Mouse (Mus musculus): ENCODE data around the gene Grin1. TPM values are rescaled to one million over a fixed set of nuclear protein-coding genes. Genes with fewer than 3 reads are reported as not detected.
"Not testable (repeated sequence)": the region's sequence is repeated elsewhere in the genome, so short reads cannot be mapped to it uniquely, and the experiment has no call there.

Grin1 gene
- polyA plus RNA-seq, 1 experiment, result 0.34 TPM

DNA sequence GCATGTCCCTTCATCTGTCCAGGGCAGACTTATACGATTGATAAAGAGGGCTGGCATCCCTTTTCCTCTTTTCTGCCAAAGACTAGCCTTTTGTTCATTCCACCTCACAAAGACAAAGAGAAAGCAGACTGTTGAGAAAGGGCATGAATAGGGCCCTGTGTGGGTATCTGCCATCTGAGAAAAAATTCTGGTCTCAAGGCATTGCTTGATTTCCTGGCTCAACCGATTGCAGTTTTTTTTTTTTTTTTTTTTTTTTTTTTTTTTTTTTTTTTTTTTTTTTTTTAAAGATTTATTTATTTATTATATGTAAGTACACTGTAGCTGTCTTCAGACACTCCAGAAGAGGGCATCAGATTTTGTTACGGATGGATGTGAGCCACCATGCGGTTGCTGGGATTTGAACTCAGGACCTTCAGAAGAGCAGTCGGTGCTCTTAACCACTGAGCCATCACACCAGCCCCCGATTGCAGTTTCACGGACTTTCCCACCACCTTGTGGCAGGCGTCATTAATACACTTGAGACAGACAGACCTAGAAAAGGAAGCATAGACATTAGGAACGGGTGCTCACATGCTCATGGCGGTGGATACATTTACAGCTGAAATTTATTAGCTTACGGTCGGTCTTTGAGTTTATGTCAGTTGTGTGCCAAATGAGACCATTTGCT is 62.4 kb downstream of the Grin1 start:
- not testable (repeated sequence) for H3K27ac ChIP-seq (ENCODE audit: insufficient read depth, low read depth, low read length); H3K4me1 ChIP-seq (ENCODE audit: control insufficient read depth, insufficient read depth, low read length); H3K36me3 ChIP-seq (ENCODE audit: control insufficient read depth, insufficient read depth, low read length); H3K27me3 ChIP-seq (replicated peaks; ENCODE audit: control insufficient read depth, insufficient read depth, low read length)
- peak; percentile 66 for DNase-seq
- peak; percentile 39; the same call in 1 of the 2 replicates for TF ChIP-seq CTCF (conservative IDR thresholded peaks at IDR 0.05; ENCODE audit: insufficient read depth, insufficient read length, low read depth, low read length)
- 44% methylated on average over 12 of the region's 12 CpGs for WGBS
- H3K4me3 ChIP-seq (ENCODE audit: insufficient read depth, low read depth, low read length), result peak overlapping the region; percentile 89; the same call in 1 of the 2 replicates

DNA sequence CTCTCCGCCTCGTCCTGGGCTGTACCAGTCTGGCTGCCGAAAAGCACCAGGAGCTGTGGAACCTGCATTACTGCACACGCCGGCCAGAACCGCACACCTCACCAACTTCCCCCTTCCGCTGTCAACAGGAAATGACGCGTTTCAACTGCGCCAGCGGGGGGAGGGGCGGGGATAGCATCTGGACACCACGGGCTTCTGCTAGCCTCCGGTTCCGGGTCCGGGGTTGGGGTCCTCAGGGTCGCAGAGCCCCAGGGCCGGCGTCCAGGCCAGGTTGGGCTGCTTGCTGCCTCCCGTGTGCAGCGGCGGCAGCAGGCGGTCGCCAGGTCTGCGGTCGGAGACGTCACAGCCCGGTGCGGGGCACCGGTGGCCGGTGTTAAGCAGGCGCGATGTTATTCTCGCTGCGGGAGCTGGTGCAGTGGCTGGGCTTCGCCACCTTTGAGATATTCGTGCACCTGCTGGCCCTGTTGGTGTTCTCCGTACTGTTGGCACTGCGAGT is 63.7 kb downstream of the Grin1 start, which contains the start of gene Tmem203:
Tmem203 (plus strand) TSS at position 156 of the 496 bp plus-strand sequence.
- H3K4me3 ChIP-seq (ENCODE audit: insufficient read depth, low read depth, low read length), result peak within 1 kb of the TSS; percentile 89

DNA sequence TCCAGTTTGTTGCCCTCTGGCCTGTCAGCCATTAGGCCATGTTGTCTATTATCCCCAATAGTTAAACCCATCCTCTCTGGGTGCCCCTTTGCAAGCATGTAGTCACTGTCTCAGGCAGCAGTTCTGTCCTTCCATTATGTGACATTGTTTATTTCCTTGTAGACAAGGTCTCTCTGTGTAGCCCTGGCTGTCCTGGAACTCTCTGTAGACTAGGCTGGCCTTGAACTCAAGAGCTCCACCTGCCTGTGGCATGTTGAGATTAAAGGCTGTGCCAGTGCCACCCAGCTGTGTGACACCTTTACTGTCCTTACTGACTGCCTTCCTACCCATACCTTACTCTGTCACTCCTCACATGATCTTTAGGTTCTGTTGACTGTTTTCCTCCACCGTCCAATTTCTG is 66.7 kb downstream of the Grin1 start:
- TF ChIP-seq POLR2A (IDR thresholded peaks at IDR 0.05; ENCODE audit: low read depth, low read length) (no peak), CTCF (conservative IDR thresholded peaks at IDR 0.05; ENCODE audit: insufficient read depth, insufficient read length, low read depth, low read length) (peak; percentile 65)
- no peak overlapping the region for H3K27ac ChIP-seq (ENCODE audit: insufficient read depth, low read depth, low read length)
- H3K4me1 ChIP-seq (ENCODE audit: control insufficient read depth, insufficient read depth, low read length), result peaks cover 9% of the 10 kb centered on the region; the same call in 1 of the 2 replicates
- no peaks in the 10 kb centered on the region for H3K36me3 ChIP-seq (ENCODE audit: control insufficient read depth, insufficient read depth, low read length)
- WGBS, result 92% methylated on average over 1 of the region's 1 CpGs
- no peak overlapping the region for H3K4me3 ChIP-seq (ENCODE audit: insufficient read depth, low read depth, low read length)
- H3K27me3 ChIP-seq (replicated peaks; ENCODE audit: control insufficient read depth, insufficient read depth, low read length), result no peaks in the 10 kb centered on the region
- DNase-seq, result peak; percentile 59

More for the DNA sequence above, 63.7 kb downstream of the Grin1 start, which contains the start of gene Tmem203:
- WGBS, result under 1% methylated on average over 39 of the region's 39 CpGs
- Histone ChIP-seq H3K36me3 (ENCODE audit: control insufficient read depth, insufficient read depth, low read length) (no peaks in the 10 kb centered on the region), H3K27me3 (replicated peaks; ENCODE audit: control insufficient read depth, insufficient read depth, low read length) (no peaks in the 10 kb centered on the region), H3K27ac (ENCODE audit: insufficient read depth, low read depth, low read length) (peak within 1 kb of the TSS; percentile 37), H3K4me1 (ENCODE audit: control insufficient read depth, insufficient read depth, low read length) (peaks cover 9% of the 10 kb centered on the region; the same call in 1 of the 2 replicates)
- peak; percentile 93 for DNase-seq
- no peak for TF ChIP-seq CTCF (conservative IDR thresholded peaks at IDR 0.05; ENCODE audit: insufficient read depth, insufficient read length, low read depth, low read length)
- TF ChIP-seq POLR2A (IDR thresholded peaks at IDR 0.05; ENCODE audit: low read depth, low read length), result peak; percentile 76

DNA sequence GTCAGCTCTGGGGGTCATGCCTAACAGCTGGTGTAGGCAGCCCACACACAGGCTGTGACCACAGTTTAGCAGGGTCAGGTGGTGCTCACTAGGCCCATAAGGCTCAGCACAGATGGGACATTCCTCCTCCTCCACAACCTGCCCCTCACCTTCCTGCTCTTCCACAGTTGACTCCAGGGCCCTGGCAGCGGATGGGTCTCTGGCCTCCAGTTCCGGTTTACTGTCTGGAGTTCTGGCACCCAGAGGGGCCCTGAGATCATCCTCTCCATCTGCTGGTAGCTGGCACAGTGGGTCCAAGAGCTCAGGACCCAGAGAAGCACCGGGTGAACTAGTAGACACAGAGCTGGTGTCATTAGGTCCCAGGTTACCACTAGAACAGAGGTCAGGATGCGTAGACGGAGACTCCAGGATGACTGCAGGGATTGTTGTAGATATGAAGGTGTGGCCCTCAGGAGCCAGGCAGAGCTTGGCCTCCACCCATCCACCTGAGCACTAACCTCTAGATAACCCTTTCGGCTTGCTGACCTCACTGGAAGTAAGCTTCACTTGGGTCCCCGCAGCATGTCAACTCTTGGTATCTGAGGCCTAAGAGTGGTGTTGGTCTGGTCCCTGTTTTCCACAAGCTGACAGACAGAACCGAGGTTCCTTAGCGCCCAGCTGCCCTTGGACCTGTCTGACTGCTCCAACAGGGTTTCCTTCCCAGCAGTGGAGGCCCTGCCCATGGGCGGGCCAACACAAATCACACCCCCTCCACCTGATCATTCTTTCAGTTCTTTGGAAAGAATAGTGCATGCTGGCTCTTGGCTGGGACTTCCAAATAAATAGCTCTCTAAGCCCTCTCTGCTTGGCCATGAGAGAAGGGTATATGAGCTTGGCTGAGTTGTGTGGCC is 72.6 kb downstream of the Grin1 start, which contains the start of gene AL732309.1:
AL732309.1 (minus strand) TSS at position 681 of the 890 bp plus-strand sequence.
- no peaks in the 10 kb centered on the region for H3K36me3 ChIP-seq (ENCODE audit: control insufficient read depth, insufficient read depth, low read length)
- peak; percentile 69 for DNase-seq
- no peaks in the 10 kb centered on the region for H3K27me3 ChIP-seq (replicated peaks; ENCODE audit: control insufficient read depth, insufficient read depth, low read length)
- TF ChIP-seq CTCF (conservative IDR thresholded peaks at IDR 0.05; ENCODE audit: insufficient read depth, insufficient read length, low read depth, low read length) (no peak), POLR2A (IDR thresholded peaks at IDR 0.05; ENCODE audit: low read depth, low read length) (no peak)
- peaks cover under 1% of the 10 kb centered on the region; the same call in 1 of the 2 replicates for H3K4me1 ChIP-seq (ENCODE audit: control insufficient read depth, insufficient read depth, low read length)
- WGBS, result 75% methylated on average over 10 of the region's 10 CpGs
- peak within 1 kb of the TSS; percentile 6; the same call in 1 of the 2 replicates for H3K27ac ChIP-seq (ENCODE audit: insufficient read depth, low read depth, low read length)
- no peak within 1 kb of the TSS for H3K4me3 ChIP-seq (ENCODE audit: insufficient read depth, low read depth, low read length)

DNA sequence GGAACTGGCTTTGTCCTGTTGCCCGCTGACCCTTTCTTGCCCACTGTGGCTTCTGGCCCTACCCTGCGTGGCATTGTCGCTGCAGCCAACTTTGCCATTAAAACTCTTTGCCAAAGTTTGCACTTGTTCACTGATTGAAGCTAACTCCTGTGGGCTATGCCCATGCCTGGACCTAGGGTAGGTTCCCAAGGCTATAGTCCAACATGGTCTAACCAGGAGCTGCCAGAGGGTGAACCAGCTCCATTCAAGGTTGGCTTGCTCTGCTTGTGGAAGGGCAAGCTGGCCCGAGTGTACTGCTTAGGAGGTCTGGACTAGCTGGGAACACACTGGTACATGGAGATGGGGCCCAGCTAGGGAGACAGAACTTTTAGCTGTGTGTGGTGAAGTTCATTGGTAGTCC is 74.8 kb downstream of the Grin1 start:
- 86% methylated on average over 4 of the region's 4 CpGs for WGBS
- peak; percentile 59 for DNase-seq
- H3K27me3 ChIP-seq (replicated peaks; ENCODE audit: control insufficient read depth, insufficient read depth, low read length), result no peaks in the 10 kb centered on the region
- H3K27ac ChIP-seq (ENCODE audit: insufficient read depth, low read depth, low read length), result no peak overlapping the region
- H3K4me1 ChIP-seq (ENCODE audit: control insufficient read depth, insufficient read depth, low read length), result peaks cover 10% of the 10 kb centered on the region; the same call in 1 of the 2 replicates
- no peak overlapping the region for H3K4me3 ChIP-seq (ENCODE audit: insufficient read depth, low read depth, low read length)
- H3K36me3 ChIP-seq (ENCODE audit: control insufficient read depth, insufficient read depth, low read length), result no peaks in the 10 kb centered on the region
- TF ChIP-seq POLR2A (IDR thresholded peaks at IDR 0.05; ENCODE audit: low read depth, low read length) (no peak), CTCF (conservative IDR thresholded peaks at IDR 0.05; ENCODE audit: insufficient read depth, insufficient read length, low read depth, low read length) (no peak)

DNA sequence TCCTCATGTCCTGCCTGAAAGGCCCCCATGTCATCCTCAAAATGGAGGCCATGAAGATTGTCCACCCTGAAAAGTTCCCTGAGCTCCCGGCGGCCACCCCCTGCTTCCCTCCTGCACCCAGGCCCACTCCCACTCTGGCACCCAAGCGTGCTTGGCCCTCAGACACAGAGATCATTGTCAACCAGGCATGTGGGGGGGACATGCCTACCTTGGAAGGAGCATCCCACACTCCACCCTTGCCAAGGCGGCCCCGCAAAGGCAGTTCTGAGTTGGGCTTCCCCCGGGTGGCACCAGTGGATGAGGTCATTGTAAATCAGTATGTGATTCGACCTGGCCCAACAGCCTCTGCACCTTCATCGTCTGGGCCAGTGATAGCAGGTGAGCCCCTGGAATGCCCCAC is 75.6 kb downstream of the Grin1 start:
- Histone ChIP-seq H3K36me3 (ENCODE audit: control insufficient read depth, insufficient read depth, low read length) (no peaks in the 10 kb centered on the region), H3K27ac (ENCODE audit: insufficient read depth, low read depth, low read length) (no peak overlapping the region), H3K27me3 (replicated peaks; ENCODE audit: control insufficient read depth, insufficient read depth, low read length) (no peaks in the 10 kb centered on the region), H3K4me3 (ENCODE audit: insufficient read depth, low read depth, low read length) (no peak overlapping the region), H3K4me1 (ENCODE audit: control insufficient read depth, insufficient read depth, low read length) (peaks cover 10% of the 10 kb centered on the region; the same call in 1 of the 2 replicates)
- WGBS, result 82% methylated on average over 8 of the region's 8 CpGs
- DNase-seq, result no peak
- TF ChIP-seq POLR2A (IDR thresholded peaks at IDR 0.05; ENCODE audit: low read depth, low read length) (no peak), CTCF (conservative IDR thresholded peaks at IDR 0.05; ENCODE audit: insufficient read depth, insufficient read length, low read depth, low read length) (no peak)

Measured in kidney, adult 2 months (tissue).